Mouse (Mus musculus): ENCODE results near the gene Slc15a1. TPM values are rescaled to one million over a fixed set of nuclear protein-coding genes. Genes with fewer than 3 reads are reported as not detected.

The Slc15a1 gene
- total and polyA plus RNA-seq, 2 experiments from 2014 or later = 0.08 TPM; not detected in 1

DNA sequence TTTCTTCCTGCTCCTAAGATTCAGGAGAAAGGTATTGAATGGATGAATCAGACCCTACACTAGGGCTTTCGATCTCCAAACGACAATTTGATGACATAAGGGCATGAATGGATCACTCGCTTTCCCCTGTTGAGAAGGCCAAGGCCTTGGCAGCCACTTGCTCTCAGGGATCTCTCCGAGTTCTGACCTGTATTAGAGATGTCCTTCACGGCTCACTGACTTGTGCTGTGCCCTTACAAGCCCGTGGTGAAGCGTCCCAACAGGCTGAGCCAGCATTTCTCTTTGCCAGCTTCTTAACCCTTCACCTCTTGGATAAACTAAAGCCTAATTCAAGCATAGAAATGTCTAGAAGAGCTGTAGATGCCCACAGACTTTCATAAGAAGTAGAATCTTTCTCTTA is 22.9 kb downstream of the Slc15a1 start:
- no peaks in the 10 kb centered on the region for H3K4me1 ChIP-seq (ENCODE audit: insufficient read depth, low read length)
- H3K4me3 ChIP-seq (ENCODE audit: low read length) = no peak overlapping the region
- WGBS = 61% methylated on average over 7 of the region's 7 CpGs
- no peak overlapping the region for H3K4me2 ChIP-seq (ENCODE audit: low read depth, low read length)
- no peaks in the 10 kb centered on the region for H3K9me3 ChIP-seq (ENCODE audit: low read length)
- no peak overlapping the region for H3K27ac ChIP-seq
- no peak for TF ChIP-seq CTCF (IDR thresholded peaks at IDR 0.05; ENCODE audit: low read depth)
- no peak overlapping the region for H3K9ac ChIP-seq (replicated peaks; ENCODE audit: low read length)
- no peak for DNase-seq (ENCODE audit: low spot score)
- no peaks in the 10 kb centered on the region for H3K36me3 ChIP-seq (ENCODE audit: insufficient read depth, low read length)
- ATAC-seq = no peak
- H3K27me3 ChIP-seq (ENCODE audit: insufficient read depth, low read length) = no peaks in the 10 kb centered on the region

DNA sequence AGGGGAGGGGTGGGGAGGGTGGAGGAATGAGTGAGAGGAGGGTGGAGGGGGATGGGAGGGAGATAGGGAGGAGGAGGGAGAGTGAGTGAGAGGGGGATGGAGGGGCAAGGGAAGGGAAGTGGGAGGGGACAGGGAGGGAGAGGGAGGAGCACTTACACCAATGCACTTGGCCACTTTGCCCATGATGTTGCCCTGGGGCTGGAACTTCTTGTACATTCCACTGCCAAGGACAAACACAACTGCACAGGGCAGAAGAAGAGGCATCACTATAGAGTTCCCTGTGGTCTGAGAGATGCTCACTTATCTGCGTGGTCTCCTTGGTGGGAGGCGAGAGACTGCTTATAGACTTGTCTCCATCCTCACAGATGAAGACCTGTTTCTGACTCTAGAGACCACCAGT is 23.5 kb downstream of the Slc15a1 start:
- H3K27me3 ChIP-seq (ENCODE audit: insufficient read depth, low read length) = no peaks in the 10 kb centered on the region
- DNase-seq (ENCODE audit: low spot score) = no peak
- TF ChIP-seq CTCF (IDR thresholded peaks at IDR 0.05; ENCODE audit: low read depth) = no peak
- H3K4me3 ChIP-seq (ENCODE audit: low read length) = no peak overlapping the region
- no peak overlapping the region for H3K27ac ChIP-seq
- no peak for ATAC-seq
- no peaks in the 10 kb centered on the region for H3K4me1 ChIP-seq (ENCODE audit: insufficient read depth, low read length)
- H3K36me3 ChIP-seq (ENCODE audit: insufficient read depth, low read length) = no peaks in the 10 kb centered on the region
- 88% methylated on average over 2 of the region's 2 CpGs for WGBS
- H3K9ac ChIP-seq (replicated peaks; ENCODE audit: low read length) = no peak overlapping the region
- no peaks in the 10 kb centered on the region for H3K9me3 ChIP-seq (ENCODE audit: low read length)
- no peak overlapping the region for H3K4me2 ChIP-seq (ENCODE audit: low read depth, low read length)

DNA sequence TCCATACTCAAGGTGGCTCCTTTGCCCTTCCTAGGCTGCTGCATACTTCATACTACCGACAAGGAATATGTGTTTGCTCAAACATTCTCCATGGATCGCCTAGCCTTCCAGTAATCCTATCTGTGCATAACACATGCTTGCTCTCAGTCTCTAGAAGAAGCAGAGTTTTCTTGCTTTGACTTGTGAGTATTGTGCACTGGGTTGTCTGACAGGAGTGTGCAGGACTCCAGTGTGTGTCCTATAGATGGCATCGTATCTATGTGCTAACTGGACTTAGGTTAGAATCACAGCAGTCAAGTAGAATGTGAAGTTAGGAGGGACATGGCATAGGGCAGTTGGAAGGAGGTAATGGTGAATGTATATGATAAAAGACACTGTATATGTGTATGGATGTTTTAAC is 26.0 kb downstream of the Slc15a1 start:
- Histone ChIP-seq H3K27me3 (ENCODE audit: insufficient read depth, low read length) (no peaks in the 10 kb centered on the region), H3K36me3 (ENCODE audit: insufficient read depth, low read length) (no peaks in the 10 kb centered on the region), H3K9ac (replicated peaks; ENCODE audit: low read length) (no peak overlapping the region), H3K27ac (no peak overlapping the region), H3K4me3 (ENCODE audit: low read length) (no peak overlapping the region), H3K9me3 (ENCODE audit: low read length) (no peaks in the 10 kb centered on the region), H3K4me2 (ENCODE audit: low read depth, low read length) (no peak overlapping the region), H3K4me1 (ENCODE audit: insufficient read depth, low read length) (no peaks in the 10 kb centered on the region)
- no peak for ATAC-seq
- no peak for TF ChIP-seq CTCF (IDR thresholded peaks at IDR 0.05; ENCODE audit: low read depth)
- DNase-seq (ENCODE audit: low spot score) = no peak
- 86% methylated on average over 3 of the region's 3 CpGs for WGBS

DNA sequence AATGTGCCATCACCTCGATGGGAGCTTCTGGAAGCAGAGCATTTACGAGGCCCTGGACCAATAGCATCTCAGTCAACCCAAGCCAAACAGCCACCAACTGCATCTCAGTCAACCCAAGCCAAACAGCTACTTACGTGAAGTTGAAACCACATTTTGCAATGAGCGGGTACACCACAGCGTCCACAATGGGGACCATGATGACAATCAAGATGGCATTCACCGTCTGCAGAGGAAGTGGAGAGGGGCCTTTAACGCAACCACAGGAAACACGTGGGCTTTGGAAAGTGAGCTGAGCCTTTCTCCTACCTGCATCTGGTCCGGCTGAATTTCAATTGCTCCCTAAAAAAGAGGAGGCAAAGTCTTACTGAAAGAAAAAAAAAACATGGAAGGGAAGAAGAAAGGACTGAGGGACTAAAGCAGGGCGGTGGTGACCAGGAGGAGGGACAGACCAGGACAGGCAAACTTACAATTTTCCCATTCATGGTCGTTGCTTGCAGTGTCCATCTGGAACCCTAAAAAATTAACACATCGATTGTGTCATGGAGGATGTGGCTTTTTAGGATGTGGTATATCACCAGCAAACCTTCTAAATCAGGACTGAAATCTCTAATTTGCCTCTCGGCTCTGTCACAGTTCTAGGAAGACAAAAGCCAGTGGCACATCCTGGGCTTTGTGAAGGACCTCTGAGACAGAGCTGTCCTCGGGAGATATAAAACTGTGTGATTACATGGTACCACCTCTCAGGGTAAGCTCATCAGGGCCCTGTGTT is 26.9 kb downstream of the Slc15a1 start:
- Histone ChIP-seq H3K4me2 (ENCODE audit: low read depth, low read length) (no peak overlapping the region), H3K4me3 (ENCODE audit: low read length) (no peak overlapping the region), H3K27ac (no peak overlapping the region), H3K9me3 (ENCODE audit: low read length) (no peaks in the 10 kb centered on the region), H3K4me1 (ENCODE audit: insufficient read depth, low read length) (no peaks in the 10 kb centered on the region), H3K9ac (replicated peaks; ENCODE audit: low read length) (no peak overlapping the region), H3K36me3 (ENCODE audit: insufficient read depth, low read length) (no peaks in the 10 kb centered on the region), H3K27me3 (ENCODE audit: insufficient read depth, low read length) (no peaks in the 10 kb centered on the region)
- DNase-seq (ENCODE audit: low spot score) (no peak), ATAC-seq (no peak)
- TF ChIP-seq CTCF (IDR thresholded peaks at IDR 0.05; ENCODE audit: low read depth) = no peak
- 86% methylated on average over 14 of the region's 14 CpGs for WGBS

DNA sequence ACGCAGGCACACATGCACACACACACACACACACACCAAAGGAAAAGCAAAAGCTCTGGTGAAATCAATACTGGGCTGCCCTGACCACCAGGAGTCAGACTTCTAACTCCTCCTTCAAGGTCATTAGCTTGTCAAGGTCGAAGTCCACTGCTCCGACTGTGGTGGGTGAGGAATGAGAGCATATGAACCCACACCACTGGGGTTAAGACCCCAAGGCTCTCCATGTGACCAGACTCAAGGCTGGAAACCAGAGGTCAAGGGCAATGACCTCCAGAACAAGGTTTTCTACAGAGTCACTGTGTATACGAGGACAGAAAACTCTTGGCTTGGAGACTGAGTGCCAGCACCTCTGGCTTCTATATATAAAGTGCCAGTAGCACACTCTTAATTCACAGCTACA is 31.2 kb downstream of the Slc15a1 start:
- Histone ChIP-seq H3K27ac (no peak overlapping the region), H3K9me3 (ENCODE audit: low read length) (no peaks in the 10 kb centered on the region), H3K36me3 (ENCODE audit: insufficient read depth, low read length) (no peaks in the 10 kb centered on the region), H3K4me2 (ENCODE audit: low read depth, low read length) (no peak overlapping the region), H3K9ac (replicated peaks; ENCODE audit: low read length) (no peak overlapping the region), H3K4me1 (ENCODE audit: insufficient read depth, low read length) (no peaks in the 10 kb centered on the region), H3K27me3 (ENCODE audit: insufficient read depth, low read length) (no peaks in the 10 kb centered on the region), H3K4me3 (ENCODE audit: low read length) (no peak overlapping the region)
- no peak for TF ChIP-seq CTCF (IDR thresholded peaks at IDR 0.05; ENCODE audit: low read depth)
- DNase-seq (ENCODE audit: low spot score) (no peak), ATAC-seq (no peak)
- 68% methylated on average over 4 of the region's 4 CpGs for WGBS

DNA sequence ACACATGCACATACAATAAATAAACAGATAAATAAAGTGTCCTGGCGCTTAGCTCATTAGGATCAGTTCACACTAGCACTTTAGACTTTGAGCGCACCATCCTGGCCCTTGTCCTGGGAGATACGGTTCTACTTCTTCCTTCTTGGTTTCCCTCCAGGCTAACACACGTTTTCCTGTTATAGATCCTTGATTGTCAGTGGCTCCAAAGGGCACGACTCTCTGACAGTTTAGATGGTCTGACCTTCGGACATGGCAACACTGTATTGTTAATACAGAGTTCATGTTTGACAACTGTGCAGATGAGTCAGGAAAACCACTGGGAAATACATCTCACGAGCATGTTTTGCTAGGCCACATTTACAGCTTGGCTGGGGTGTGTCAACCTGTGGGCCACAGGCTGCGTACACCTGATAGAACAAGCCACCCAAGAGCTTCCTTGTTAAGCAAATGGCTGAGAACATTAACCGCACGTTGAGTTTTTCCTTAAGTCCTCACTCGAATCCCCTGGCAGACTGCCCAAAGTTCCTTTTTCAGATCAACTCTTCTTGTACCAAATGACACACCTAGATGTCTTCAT is 33.4 kb downstream of the Slc15a1 start:
- Histone ChIP-seq H3K9me3 (ENCODE audit: low read length) (no peaks in the 10 kb centered on the region), H3K9ac (replicated peaks; ENCODE audit: low read length) (no peak overlapping the region), H3K27me3 (ENCODE audit: insufficient read depth, low read length) (no peaks in the 10 kb centered on the region), H3K4me1 (ENCODE audit: insufficient read depth, low read length) (no peaks in the 10 kb centered on the region), H3K27ac (no peak overlapping the region), H3K36me3 (ENCODE audit: insufficient read depth, low read length) (no peaks in the 10 kb centered on the region), H3K4me2 (ENCODE audit: low read depth, low read length) (no peak overlapping the region), H3K4me3 (ENCODE audit: low read length) (no peak overlapping the region)
- ATAC-seq = no peak
- no peak for DNase-seq (ENCODE audit: low spot score)
- TF ChIP-seq CTCF (IDR thresholded peaks at IDR 0.05; ENCODE audit: low read depth) = no peak
- 81% methylated on average over 11 of the region's 11 CpGs for WGBS

DNA sequence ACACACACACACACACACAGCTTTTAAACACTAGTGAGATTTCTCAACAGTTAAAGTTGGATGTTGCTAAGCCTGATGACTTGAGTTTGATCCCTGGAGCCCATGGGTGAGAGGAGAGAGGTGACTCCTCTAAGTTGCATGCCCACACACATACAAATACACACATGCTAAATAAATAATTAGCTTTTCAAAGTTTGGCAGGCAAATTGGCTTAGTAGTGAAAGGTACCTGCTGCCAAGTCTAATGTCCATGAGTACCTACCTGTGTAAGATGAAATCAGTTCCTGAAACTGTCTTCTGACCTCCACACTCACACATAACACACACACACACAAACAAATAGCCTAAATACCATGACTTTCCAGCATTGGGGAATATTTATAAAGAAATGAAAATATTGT is 35.5 kb downstream of the Slc15a1 start:
- Histone ChIP-seq H3K9ac (replicated peaks; ENCODE audit: low read length) (no peak overlapping the region), H3K4me2 (ENCODE audit: low read depth, low read length) (no peak overlapping the region), H3K27ac (no peak overlapping the region), H3K36me3 (ENCODE audit: insufficient read depth, low read length) (no peaks in the 10 kb centered on the region), H3K4me3 (ENCODE audit: low read length) (no peak overlapping the region), H3K4me1 (ENCODE audit: insufficient read depth, low read length) (no peaks in the 10 kb centered on the region), H3K9me3 (ENCODE audit: low read length) (no peaks in the 10 kb centered on the region), H3K27me3 (ENCODE audit: insufficient read depth, low read length) (no peaks in the 10 kb centered on the region)
- ATAC-seq = no peak
- no peak for TF ChIP-seq CTCF (IDR thresholded peaks at IDR 0.05; ENCODE audit: low read depth)
- DNase-seq (ENCODE audit: low spot score) = no peak
